In genomic region chr11:70969271-70969794, GRCm38 (mm10) we compare ENCODE assay signal across 8 mouse cellular contexts. TPM values are rescaled to one million over a fixed set of nuclear protein-coding genes. Genes with fewer than 3 reads are reported as not detected.
DNase-seq lines count a peak whose midpoint lies in the region; ATAC-seq and TF ChIP-seq lines count a peak whose summit lies in the region.

No protein-coding gene starts in this region.

- no peaks in the 10 kb centered on the region for H3K9me3 ChIP-seq in forebrain, postnatal 0 days (ENCODE audit: low read length)
- H3K9me3 ChIP-seq in liver, embryonic 15.5 days (replicated peaks) = no peaks in the 10 kb centered on the region

- peak overlapping the region; percentile 72 for H3K4me2 ChIP-seq in forebrain, postnatal 0 days (ENCODE audit: low read depth)
- peak overlapping the region; percentile 82 for H3K4me2 ChIP-seq in liver, embryonic 15.5 days

- DNase-seq in lung, adult 2 months = no peak
- DNase-seq in lung, postnatal 25 days (ENCODE audit: low spot score) = no peak
- no peak for DNase-seq in forebrain, postnatal 0 days
- no peak for DNase-seq in B cell, adult 2 months
- DNase-seq in layer of hippocampus, postnatal 10 days (ENCODE audit: low spot score in 2 of 2) = no peak
- DNase-seq in lung, adult 18-20 months = no peak

- H3K27me3 ChIP-seq in forebrain, postnatal 0 days (ENCODE audit: insufficient read depth, low read length) = no peaks in the 10 kb centered on the region
- H3K27me3 ChIP-seq in liver, embryonic 15.5 days = no peaks in the 10 kb centered on the region

- peak overlapping the region; percentile 96 for H3K4me3 ChIP-seq in lung, adult 2 months (replicated peaks; ENCODE audit: extremely low read depth, low read depth, low read length)
- H3K4me3 ChIP-seq in forebrain, postnatal 0 days (ENCODE audit: low read depth, low read length) = peak overlapping the region; percentile 92
- peak overlapping the region; percentile 94 for H3K4me3 ChIP-seq in liver, embryonic 15.5 days (replicated peaks)

- TF ChIP-seq POLR2A in lung, adult 2 months (IDR thresholded peaks at IDR 0.05; ENCODE audit: borderline replicate concordance, extremely low read depth, low read depth, low read length) = no peak

- H3K9ac ChIP-seq in forebrain, postnatal 0 days = peak overlapping the region; percentile 78
- peak overlapping the region; percentile 86 for H3K9ac ChIP-seq in liver, embryonic 15.5 days

- TF ChIP-seq CTCF in lung, adult 2 months (IDR thresholded peaks at IDR 0.05; ENCODE audit: insufficient read depth, low read length) = no peak
- no peak for TF ChIP-seq CTCF in forebrain, postnatal 0 days (IDR thresholded peaks at IDR 0.05; ENCODE audit: low read depth)

- peak; percentile 11 for ATAC-seq in common myeloid progenitor, adult 5-6 weeks (replicated peaks; ENCODE audit: low read depth, poor library complexity, severe bottlenecking)
- peak; percentile 4; the same call in 1 of the 2 replicates for ATAC-seq in forebrain, postnatal 0 days
- no peak for ATAC-seq in liver, embryonic 15.5 days (ENCODE audit: insufficient read depth)

- peaks cover 29% of the 10 kb centered on the region for H3K36me3 ChIP-seq in forebrain, postnatal 0 days (ENCODE audit: insufficient read depth)
- peaks cover 52% of the 10 kb centered on the region for H3K36me3 ChIP-seq in liver, embryonic 15.5 days (replicated peaks)

- peak overlapping the region; percentile 90 for H3K27ac ChIP-seq in forebrain, postnatal 0 days (ENCODE audit: low read depth, low read length)
- peak overlapping the region; percentile 98 for H3K27ac ChIP-seq in liver, embryonic 15.5 days (replicated peaks)

- under 1% methylated on average over 25 of the region's 25 CpGs for WGBS in lung, adult 2 months
- WGBS in forebrain, postnatal 0 days = under 1% methylated on average over 25 of the region's 25 CpGs
- WGBS in liver, embryonic 15.5 days (ENCODE audit: insufficient replicate concordance) = under 1% methylated on average over 25 of the region's 25 CpGs

- H3K4me1 ChIP-seq in lung, adult 2 months (ENCODE audit: control insufficient read depth, insufficient read depth, low read length) = peaks cover 4% of the 10 kb centered on the region; the same call in 1 of the 2 replicates
- peaks cover 8% of the 10 kb centered on the region for H3K4me1 ChIP-seq in forebrain, postnatal 0 days (ENCODE audit: insufficient read depth)
- peaks cover 53% of the 10 kb centered on the region for H3K4me1 ChIP-seq in liver, embryonic 15.5 days (replicated peaks)

RNA-seq across cellular contexts. Expression of gene Nup88, which starts 0.4 kb away (rescaled TPM):
- polyA plus RNA-seq in lung, adult 2 months (2012; rRNA removed) = 20.4 and 26.8 TPM in 2 replicates
- total RNA-seq in common myeloid progenitor, adult 5-6 weeks (2017) = 142 and 213 TPM in 2 replicates
- 98.1 and 103 TPM in 2 replicates for total RNA-seq in forebrain, postnatal 0 days (2014; rRNA removed)
- polyA plus RNA-seq in forebrain, postnatal 0 days (2015; fragmentation: Nextera tagmentation; extraction: Ambion mirVana) = 101 and 102 TPM in 2 replicates
- 57.2 and 58.9 TPM in 2 replicates for polyA plus RNA-seq in liver, embryonic 15.5 days (2015; fragmentation: Nextera tagmentation; extraction: Ambion mirVana)
- total RNA-seq in layer of hippocampus, postnatal 10 days (2021) = 10 to 100 TPM; 60.7 to 69.2 TPM

RNA-seq across cellular contexts. Expression of gene Rpain, which starts 0.7 kb away (rescaled TPM):
- 25.6 and 42.6 TPM in 2 replicates for polyA plus RNA-seq in lung, adult 2 months (2012; rRNA removed)
- 35.1 and 40.1 TPM in 2 replicates for total RNA-seq in common myeloid progenitor, adult 5-6 weeks (2017)
- total RNA-seq in forebrain, postnatal 0 days (2014; rRNA removed) = 24.7 and 44.0 TPM in 2 replicates
- polyA plus RNA-seq in forebrain, postnatal 0 days (2015; fragmentation: Nextera tagmentation; extraction: Ambion mirVana) = 54.7 and 61.9 TPM in 2 replicates
- polyA plus RNA-seq in liver, embryonic 15.5 days (2015; fragmentation: Nextera tagmentation; extraction: Ambion mirVana) = 89.1 and 98.7 TPM in 2 replicates
- total RNA-seq in layer of hippocampus, postnatal 10 days (2021) = 10 to 100 TPM; 41.3 to 48.5 TPM

RNA-seq across cellular contexts. Expression of gene C1qbp, which starts 13.5 kb away (rescaled TPM):
- 50.9 and 94.1 TPM in 2 replicates for polyA plus RNA-seq in lung, adult 2 months (2012; rRNA removed)
- 122 and 128 TPM in 2 replicates for total RNA-seq in common myeloid progenitor, adult 5-6 weeks (2017)
- 19.5 and 24.3 TPM in 2 replicates for total RNA-seq in forebrain, postnatal 0 days (2014; rRNA removed)
- polyA plus RNA-seq in forebrain, postnatal 0 days (2015; fragmentation: Nextera tagmentation; extraction: Ambion mirVana) = 225 and 233 TPM in 2 replicates
- polyA plus RNA-seq in liver, embryonic 15.5 days (2015; fragmentation: Nextera tagmentation; extraction: Ambion mirVana) = 159 and 170 TPM in 2 replicates
- 100 to 1,000 TPM; 107 to 119 TPM for total RNA-seq in layer of hippocampus, postnatal 10 days (2021)

RNA-seq across cellular contexts. Expression of gene Dhx33, which starts 34.9 kb away (rescaled TPM):
- polyA plus RNA-seq in lung, adult 2 months (2012; rRNA removed) = 16.3 and 20.5 TPM in 2 replicates
- total RNA-seq in common myeloid progenitor, adult 5-6 weeks (2017) = 49.7 and 49.9 TPM in 2 replicates
- 25.8 and 26.7 TPM in 2 replicates for total RNA-seq in forebrain, postnatal 0 days (2014; rRNA removed)
- 7.4 and 9.7 TPM in 2 replicates for polyA plus RNA-seq in forebrain, postnatal 0 days (2015; fragmentation: Nextera tagmentation; extraction: Ambion mirVana)
- 5.8 and 6.6 TPM in 2 replicates for polyA plus RNA-seq in liver, embryonic 15.5 days (2015; fragmentation: Nextera tagmentation; extraction: Ambion mirVana)
- total RNA-seq in layer of hippocampus, postnatal 10 days (2021) = 10 to 100 TPM; 25.6 to 25.7 TPM

RNA-seq across cellular contexts. Expression of gene Mis12, which starts 50.1 kb away (rescaled TPM):
- 3.2 and 5.1 TPM in 2 replicates for polyA plus RNA-seq in lung, adult 2 months (2012; rRNA removed)
- total RNA-seq in common myeloid progenitor, adult 5-6 weeks (2017) = 38.3 and 42.7 TPM in 2 replicates
- total RNA-seq in forebrain, postnatal 0 days (2014; rRNA removed) = 15.3 and 19.3 TPM in 2 replicates
- 8.0 and 13.9 TPM in 2 replicates for polyA plus RNA-seq in forebrain, postnatal 0 days (2015; fragmentation: Nextera tagmentation; extraction: Ambion mirVana)
- 22.2 and 23.3 TPM in 2 replicates for polyA plus RNA-seq in liver, embryonic 15.5 days (2015; fragmentation: Nextera tagmentation; extraction: Ambion mirVana)
- 10 to 100 TPM; 10.1 to 13.5 TPM for total RNA-seq in layer of hippocampus, postnatal 10 days (2021)
